16 mouse cellular contexts compared by ENCODE assay signal in the genomic region with DNA sequence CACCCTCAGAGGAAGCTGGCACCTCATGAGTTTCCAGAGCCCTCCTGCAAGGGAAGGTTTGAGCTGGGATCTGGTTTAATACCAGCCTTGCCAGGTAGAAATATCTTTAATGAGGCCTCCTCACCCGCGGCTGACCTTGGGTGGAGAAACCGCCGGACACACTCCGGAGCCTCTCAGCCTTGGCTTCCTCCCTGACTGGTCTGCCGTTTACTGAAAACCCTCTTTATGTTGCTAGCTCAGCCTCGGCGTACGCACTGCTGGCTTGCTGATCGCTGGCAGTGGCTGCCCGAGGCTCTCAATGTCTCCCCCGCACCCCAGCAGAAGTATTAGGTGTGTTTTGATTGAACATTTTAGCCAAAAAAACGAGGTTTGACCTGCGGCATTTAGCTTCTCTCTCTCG.
DNase-seq lines count a peak whose midpoint lies in the region; ATAC-seq and TF ChIP-seq lines count a peak whose summit lies in the region.
"Had no signal": no experiment of that assay in that cellular context is flagged by ENCODE, and none has a peak within 500 bp of the region (broad histone marks: within the 10 kb centered on the region; RNA-seq: fewer than 3 reads in every experiment).

No protein-coding gene starts in this region.

- no peak for DNase-seq in heart, adult 18-20 months
- DNase-seq in embryonic facial prominence, embryonic 14.5 days (ENCODE audit: low spot score) = peak; percentile 53
- DNase-seq in kidney, adult 2 months = peak; percentile 55
- no peak for DNase-seq in layer of hippocampus, adult 11-12 months (ENCODE audit: low spot score)
- DNase-seq: cerebellum, adult 8-10 months; gastrocnemius, postnatal 10 days; right cerebral cortex, postnatal 25 days; thymus, postnatal 36 days had no signal

- H3K27me3 ChIP-seq in heart, embryonic 16.5 days (ENCODE audit: control insufficient read depth, insufficient read depth, low read length) = 0 out of 2 replicates have a peak, but pooled peaks cover 2% of the 10 kb centered on the region
- 0 out of 2 replicates have a peak, but pooled peaks cover under 1% of the 10 kb centered on the region for H3K27me3 ChIP-seq in embryonic facial prominence, embryonic 14.5 days (replicated peaks; ENCODE audit: control insufficient read depth, insufficient read depth, low read length)
- H3K27me3 ChIP-seq in kidney, adult 2 months (replicated peaks; ENCODE audit: control insufficient read depth, insufficient read depth, low read length) = no peaks in the 10 kb centered on the region
- peaks cover 11% of the 10 kb centered on the region; the same call in 1 of the 2 replicates for H3K27me3 ChIP-seq in lung, embryonic 15.5 days

- TF ChIP-seq POLR2A in kidney, adult 2 months (IDR thresholded peaks at IDR 0.05; ENCODE audit: low read depth, low read length) = no peak

- no peak overlapping the region for H3K4me3 ChIP-seq in heart, embryonic 16.5 days (ENCODE audit: low read length)
- no peak overlapping the region for H3K4me3 ChIP-seq in embryonic facial prominence, embryonic 14.5 days (ENCODE audit: low read depth, low read length)
- no peak overlapping the region for H3K4me3 ChIP-seq in kidney, adult 2 months (ENCODE audit: insufficient read depth, low read depth, low read length)
- no peak overlapping the region for H3K4me3 ChIP-seq in lung, embryonic 15.5 days
- H3K4me3 ChIP-seq: forebrain, embryonic 13.5 days; hindbrain, embryonic 13.5 days; myocyte had no signal

- H3K9me3 ChIP-seq in heart, embryonic 16.5 days (replicated peaks; ENCODE audit: control insufficient read depth, low read length) = no peaks in the 10 kb centered on the region
- H3K9me3 ChIP-seq in embryonic facial prominence, embryonic 14.5 days (ENCODE audit: control insufficient read depth, low read length) = no peaks in the 10 kb centered on the region
- H3K9me3 ChIP-seq in lung, embryonic 15.5 days = no peaks in the 10 kb centered on the region
- H3K9me3 ChIP-seq: forebrain, embryonic 13.5 days; hindbrain, embryonic 13.5 days had no signal

- 48% methylated on average over 15 of the region's 15 CpGs for WGBS in heart, embryonic 16.5 days
- 44% methylated on average over 15 of the region's 15 CpGs for WGBS in embryonic facial prominence, embryonic 14.5 days
- WGBS in kidney, adult 2 months = 31% methylated on average over 15 of the region's 15 CpGs
- WGBS in lung, embryonic 15.5 days = 16% methylated on average over 15 of the region's 15 CpGs

- H3K4me1 ChIP-seq in heart, embryonic 16.5 days (ENCODE audit: control insufficient read depth, insufficient read depth, low read length) = peaks cover 45% of the 10 kb centered on the region
- H3K4me1 ChIP-seq in embryonic facial prominence, embryonic 14.5 days (ENCODE audit: control insufficient read depth, insufficient read depth, low read length) = peaks cover 13% of the 10 kb centered on the region
- peaks cover 5% of the 10 kb centered on the region; the same call in 1 of the 2 replicates for H3K4me1 ChIP-seq in kidney, adult 2 months (ENCODE audit: control insufficient read depth, insufficient read depth, low read length)
- H3K4me1 ChIP-seq in lung, embryonic 15.5 days = peaks cover 78% of the 10 kb centered on the region

- H3K9ac ChIP-seq in heart, embryonic 16.5 days (ENCODE audit: low read length) = peak overlapping the region; percentile 51
- no peak overlapping the region for H3K9ac ChIP-seq in embryonic facial prominence, embryonic 14.5 days (ENCODE audit: low read depth, low read length)
- H3K9ac ChIP-seq in lung, embryonic 15.5 days = no peak overlapping the region
- H3K9ac ChIP-seq: forebrain, embryonic 13.5 days; hindbrain, embryonic 13.5 days; liver, embryonic 14.5 days had no signal

- peak overlapping the region; percentile 46 for H3K27ac ChIP-seq in heart, embryonic 16.5 days (ENCODE audit: low read length)
- no peak overlapping the region for H3K27ac ChIP-seq in embryonic facial prominence, embryonic 14.5 days (replicated peaks; ENCODE audit: low read depth, low read length)
- H3K27ac ChIP-seq in kidney, adult 2 months (ENCODE audit: insufficient read depth, low read depth, low read length) = peak overlapping the region; percentile 90
- H3K27ac ChIP-seq in lung, embryonic 15.5 days = peak overlapping the region; percentile 90
- H3K27ac ChIP-seq: forebrain, embryonic 13.5 days; hindbrain, embryonic 13.5 days; liver, embryonic 14.5 days had no signal

- no peak for TF ChIP-seq CTCF in kidney, adult 2 months (conservative IDR thresholded peaks at IDR 0.05; ENCODE audit: insufficient read depth, insufficient read length, low read depth, low read length)

- H3K4me2 ChIP-seq in heart, embryonic 16.5 days (ENCODE audit: low read depth, low read length) = no peak overlapping the region
- H3K4me2 ChIP-seq in embryonic facial prominence, embryonic 14.5 days (ENCODE audit: low read depth, low read length) = no peak overlapping the region
- peak overlapping the region; percentile 14; the same call in 1 of the 2 replicates for H3K4me2 ChIP-seq in lung, embryonic 15.5 days
- H3K4me2 ChIP-seq: forebrain, embryonic 13.5 days; hindbrain, embryonic 13.5 days; midbrain, embryonic 11.5 days had no signal

- ATAC-seq in heart, embryonic 16.5 days (replicated peaks; ENCODE audit: extremely low read depth, insufficient read depth, low FRiP score) = no peak
- ATAC-seq in embryonic facial prominence, embryonic 14.5 days (ENCODE audit: low read depth) = no peak
- peak; percentile 56; the same call in 1 of the 2 replicates for ATAC-seq in lung, embryonic 15.5 days (ENCODE audit: borderline replicate concordance, extremely low read depth, low FRiP score, low TSS enrichment)
- no peak for ATAC-seq in CD4-positive, CD25-positive, alpha-beta regulatory T cell, adult 4 months
- ATAC-seq: forebrain, embryonic 13.5 days had no signal

- H3K36me3 ChIP-seq in heart, embryonic 16.5 days (ENCODE audit: control insufficient read depth, insufficient read depth) = peaks cover 3% of the 10 kb centered on the region
- H3K36me3 ChIP-seq in embryonic facial prominence, embryonic 14.5 days (ENCODE audit: control insufficient read depth, insufficient read depth, low read length) = no peaks in the 10 kb centered on the region
- no peaks in the 10 kb centered on the region for H3K36me3 ChIP-seq in kidney, adult 2 months (ENCODE audit: control insufficient read depth, insufficient read depth, low read length)
- H3K36me3 ChIP-seq in lung, embryonic 15.5 days = no peaks in the 10 kb centered on the region
- H3K36me3 ChIP-seq: hindbrain, embryonic 13.5 days had no signal

Comparison
In these comparisons a context has a peak if more than half of its experiments do, and no peak if none do; other contexts are left out.
1. DNase-seq: peak in embryonic facial prominence, embryonic 14.5 days (single experiment) and kidney, adult 2 months (single experiment); none in heart, adult 18-20 months (0 of 2) and layer of hippocampus, adult 11-12 months (single experiment).